Mouse (Mus musculus): ENCODE measurements around the gene Olfr433. TPM values are rescaled to one million over a fixed set of nuclear protein-coding genes. Genes with fewer than 3 reads are reported as not detected.

The Olfr433 gene
- total RNA-seq, 2 experiments from 2014 or later: not detected

Other genes with a start within 250 kb of the Olfr433 start
- 1 to 10 TPM in 1 of 2 experiments, under 1 TPM in 1; 0.55 to 1.7 TPM for gene Ifi211, start 127.7 kb upstream of the Olfr433 start, total RNA-seq (2021)
- 10 to 100 TPM; 13.9 to 15.0 TPM for gene Mndal, start 98.2 kb upstream of the Olfr433 start, total RNA-seq (2021)
- gene Ifi203, start 98.0 kb upstream of the Olfr433 start, total RNA-seq (2021): 10 to 100 TPM in 1 of 2 experiments, 1 to 10 TPM in 1; 8.6 to 12.1 TPM
- not detected for gene Ifi202b, start 58.0 kb upstream of the Olfr433 start, total RNA-seq (2021)
- 1 to 10 TPM; 1.3 to 3.9 TPM for gene Ifi205, start 8.9 kb upstream of the Olfr433 start, total RNA-seq (2021)
- gene Olfr432, start 8.5 kb downstream of the Olfr433 start, total RNA-seq (2021): not detected
- gene Olfr430, start 25.9 kb downstream of the Olfr433 start, total RNA-seq (2021): not detected
- gene Olfr429, start 43.6 kb downstream of the Olfr433 start, total RNA-seq (2021): not detected
- not detected for gene Olfr427, start 56.2 kb downstream of the Olfr433 start, total RNA-seq (2021)
- not detected for gene Olfr231, start 80.5 kb downstream of the Olfr433 start, total RNA-seq (2021)
- not detected for gene Olfr424, start 90.8 kb downstream of the Olfr433 start, total RNA-seq (2021)
- gene Olfr420, start 114.9 kb downstream of the Olfr433 start, total RNA-seq (2021): not detected
- gene Spta1, start 132.1 kb downstream of the Olfr433 start, total RNA-seq (2021): 1 to 10 TPM; 2.6 to 5.1 TPM
- gene Olfr419, start 211.4 kb downstream of the Olfr433 start, total RNA-seq (2021): not detected